Mouse (Mus musculus): ENCODE measurements around the gene Bag5.
A peak's percentile ranks its signal among the peaks of the same experiment; 100 is the strongest.

Gene Bag5

GRCm38 (mm10) chr12:111697708-111698107, 15.3 kb downstream of the Bag5 start:
- DNase-seq (ENCODE audit: low spot score) = no peak

GRCm38 (mm10) chr12:111696239-111696638, 16.8 kb downstream of the Bag5 start:
- peak; percentile 71 for DNase-seq (ENCODE audit: low spot score)

GRCm38 (mm10) chr12:111694880-111695804, 17.9 kb downstream of the Bag5 start:
- no peak for DNase-seq (ENCODE audit: low spot score)

- DNase-seq (ENCODE audit: low spot score) = no peak
Measured at GRCm38 (mm10) chr12:111694271-111694781, 18.7 kb downstream of the Bag5 start.

- DNase-seq (ENCODE audit: low spot score) = no peak
Measured at GRCm38 (mm10) chr12:111693341-111694270, 19.5 kb downstream of the Bag5 start.

GRCm38 (mm10) chr12:111692899-111693298, 20.2 kb downstream of the Bag5 start:
- no peak for DNase-seq (ENCODE audit: low spot score)

GRCm38 (mm10) chr12:111691346-111691872, 21.6 kb downstream of the Bag5 start:
- DNase-seq (ENCODE audit: low spot score) = no peak

GRCm38 (mm10) chr12:111689426-111689825, 23.6 kb downstream of the Bag5 start:
- DNase-seq (ENCODE audit: low spot score) = no peak

- DNase-seq (ENCODE audit: low spot score) = no peak
Measured at GRCm38 (mm10) chr12:111688069-111688428, 25.0 kb downstream of the Bag5 start.

GRCm38 (mm10) chr12:111687350-111688068, 25.5 kb downstream of the Bag5 start:
- peak; percentile 72 for DNase-seq (ENCODE audit: low spot score)

- DNase-seq (ENCODE audit: low spot score) = no peak
Measured at GRCm38 (mm10) chr12:111686390-111686789, 26.7 kb downstream of the Bag5 start.

GRCm38 (mm10) chr12:111682806-111683205, 30.3 kb downstream of the Bag5 start:
- DNase-seq (ENCODE audit: low spot score) = no peak

GRCm38 (mm10) chr12:111682003-111682402, 31.1 kb downstream of the Bag5 start:
- DNase-seq (ENCODE audit: low spot score) = no peak

GRCm38 (mm10) chr12:111681305-111681704, 31.8 kb downstream of the Bag5 start:
- peak; percentile 65 for DNase-seq (ENCODE audit: low spot score)

- DNase-seq (ENCODE audit: low spot score) = no peak
Measured at GRCm38 (mm10) chr12:111680661-111681060, 32.4 kb downstream of the Bag5 start.

- no peak for DNase-seq (ENCODE audit: low spot score)
Measured at GRCm38 (mm10) chr12:111678997-111679396, 34.1 kb downstream of the Bag5 start.

GRCm38 (mm10) chr12:111678670-111678933, 34.5 kb downstream of the Bag5 start:
- no peak for DNase-seq (ENCODE audit: low spot score)

GRCm38 (mm10) chr12:111677882-111678669, 35.0 kb downstream of the Bag5 start, which contains the start of gene Trmt61a:
Gene Trmt61a, plus strand, starts transcription at chr12:111678105.
- DNase-seq (ENCODE audit: low spot score) = peak; percentile 93

GRCm38 (mm10) chr12:111677421-111677820, 35.6 kb downstream of the Bag5 start:
- peak; percentile 56 for DNase-seq (ENCODE audit: low spot score)

- no peak for DNase-seq (ENCODE audit: low spot score)
Measured at GRCm38 (mm10) chr12:111675797-111676580, 37.1 kb downstream of the Bag5 start.
